Mouse (Mus musculus): ENCODE results near the gene Fam240a. TPM values are rescaled to one million over a fixed set of nuclear protein-coding genes. Genes with fewer than 3 reads are reported as not detected.
A peak's percentile ranks its signal among the peaks of the same experiment; 100 is the strongest.

Gene Fam240a
- polyA plus RNA-seq, 2 experiments from 2014 or later: 0.95 TPM; not detected in 1

DNA sequence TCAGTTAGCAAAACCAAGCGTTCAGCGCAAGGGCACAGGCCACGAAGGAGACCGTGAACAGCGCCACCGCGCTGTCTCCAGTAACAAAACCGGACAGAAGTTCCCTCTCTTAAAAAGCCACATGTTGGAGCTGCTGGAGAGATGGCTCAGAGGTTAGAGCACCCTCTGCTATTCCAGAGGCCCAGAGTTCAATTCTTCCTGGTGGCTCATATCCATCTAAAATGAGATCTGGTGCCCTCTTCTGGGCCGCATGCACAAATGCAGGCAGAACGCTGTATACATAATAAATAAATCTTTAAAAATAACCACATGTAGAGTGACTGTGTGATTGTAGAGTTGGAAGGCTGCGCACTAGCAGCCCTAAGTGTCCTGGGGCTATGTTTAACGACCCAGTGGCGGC lies 27.6 kb upstream of the Fam240a start:
- ATAC-seq: no peak

DNA sequence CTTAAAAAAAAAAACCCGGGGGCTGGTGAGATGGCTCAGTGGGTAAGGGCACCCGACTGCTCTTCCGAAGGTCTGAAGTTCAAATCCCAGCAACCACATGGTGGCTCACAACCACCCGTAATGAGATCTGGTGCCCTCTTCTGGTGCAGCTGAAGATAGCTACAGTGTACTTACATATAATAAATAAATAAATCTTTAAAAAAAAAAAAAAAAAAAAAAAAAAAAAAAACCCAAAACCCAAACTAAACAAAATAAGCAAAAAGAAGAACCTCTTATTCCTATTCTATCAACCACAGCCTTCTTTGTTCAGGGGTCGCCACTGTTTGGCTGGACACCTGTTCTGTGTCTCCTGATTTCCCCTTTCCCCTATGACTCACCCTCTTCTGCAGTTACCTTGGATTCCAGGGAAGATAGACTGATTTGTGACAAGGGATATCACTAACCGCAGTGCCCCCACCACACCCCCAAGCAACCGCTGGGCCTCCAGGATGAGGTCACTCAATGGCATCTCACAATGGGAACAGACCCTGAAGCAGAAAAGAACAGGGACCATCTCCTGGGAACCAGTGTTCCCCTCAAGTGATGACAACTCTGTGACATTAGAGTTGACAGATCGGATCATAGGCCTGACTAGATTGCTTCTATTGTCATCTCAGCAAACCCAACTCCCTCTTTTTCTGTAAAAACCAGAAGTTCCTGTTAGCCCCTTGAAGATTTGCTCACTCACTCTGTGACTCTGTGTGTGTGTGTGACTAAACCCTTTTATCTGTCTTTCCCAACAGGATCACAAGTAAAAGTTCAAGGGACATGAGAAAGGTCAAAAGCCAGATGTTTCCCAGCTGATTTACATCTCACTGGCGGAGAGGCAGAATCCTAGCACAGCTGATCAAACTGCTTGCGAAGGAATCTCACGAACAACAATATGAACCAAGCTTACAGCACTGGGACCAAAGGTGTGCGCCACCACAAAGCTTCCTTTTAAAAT lies 21.1 kb upstream of the Fam240a start:
- ATAC-seq: no peak

GRCm38 (mm10) chr9:110935941-110936340 lies 19.3 kb upstream of the Fam240a start:
- ATAC-seq: no peak

DNA sequence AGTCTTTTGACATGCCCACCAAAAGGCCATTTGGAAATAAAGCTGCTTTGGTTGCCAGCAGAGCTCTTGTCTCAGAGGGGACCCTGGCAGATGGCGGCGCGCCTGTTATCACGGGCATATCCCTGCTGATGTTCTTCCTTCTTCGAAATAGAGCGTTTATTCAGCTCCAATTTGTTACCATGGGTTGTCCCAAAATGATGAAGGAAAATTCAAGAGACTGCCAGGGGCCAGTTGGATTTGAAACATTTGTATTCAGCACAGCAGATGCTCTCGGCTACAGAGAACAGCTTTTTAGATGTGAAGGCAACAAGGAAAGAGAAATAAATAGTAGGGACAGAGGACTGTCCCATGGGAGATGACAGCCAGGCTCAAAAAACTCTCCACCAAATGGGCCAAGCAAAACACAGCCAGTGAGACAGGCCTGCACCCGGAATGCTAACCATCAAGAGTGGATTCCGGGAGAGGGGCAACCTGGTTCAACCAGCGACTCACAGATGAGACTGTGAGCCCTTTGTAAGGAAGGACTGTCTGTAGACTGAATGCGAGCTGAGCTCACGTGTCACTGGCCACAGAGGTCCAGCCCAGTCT lies 17.3 kb upstream of the Fam240a start:
- ATAC-seq: no peak

DNA sequence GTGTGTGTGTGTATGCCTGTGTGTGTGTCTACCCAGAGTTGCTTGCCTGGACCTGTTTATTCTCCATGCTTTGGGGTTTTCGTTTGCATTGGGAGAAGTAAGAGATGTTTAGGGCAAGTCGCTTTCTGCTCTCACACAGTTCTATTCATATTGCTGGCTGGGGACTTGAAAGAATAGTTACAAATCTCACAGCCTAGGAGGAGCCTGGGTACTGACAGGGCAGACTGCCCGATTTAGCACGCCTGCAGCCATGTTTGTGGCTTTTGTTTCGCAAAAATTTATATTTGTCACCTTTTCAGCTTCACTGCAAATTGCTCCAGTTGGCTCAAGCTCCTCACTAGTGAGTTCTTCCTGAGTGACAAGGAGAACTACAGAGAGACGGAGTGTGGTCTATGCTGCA lies 14.9 kb upstream of the Fam240a start:
- ATAC-seq: no peak

DNA sequence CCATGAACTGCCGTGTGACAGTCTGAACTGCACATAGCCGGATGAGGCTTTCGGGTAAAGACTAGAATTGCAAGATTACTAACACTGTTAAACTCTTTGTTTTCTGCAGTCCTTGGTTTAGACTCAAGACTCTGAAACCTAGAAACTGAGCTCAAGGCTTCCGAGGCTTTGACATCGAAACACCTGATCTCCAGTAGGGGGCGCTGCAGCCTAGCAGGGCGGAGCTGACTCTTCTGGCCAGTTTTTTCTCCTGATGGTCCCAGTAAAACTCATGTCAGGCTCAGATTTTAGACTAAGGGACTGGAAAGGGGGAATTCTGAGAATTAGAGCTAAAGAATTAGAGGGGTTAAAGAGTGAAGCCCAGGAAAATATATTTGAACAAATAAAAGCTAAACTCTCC lies 6.1 kb upstream of the Fam240a start:
- peak; percentile 57 for ATAC-seq

GRCm38 (mm10) chr9:110920665-110921419 lies 4.2 kb upstream of the Fam240a start:
- no peak for ATAC-seq

DNA sequence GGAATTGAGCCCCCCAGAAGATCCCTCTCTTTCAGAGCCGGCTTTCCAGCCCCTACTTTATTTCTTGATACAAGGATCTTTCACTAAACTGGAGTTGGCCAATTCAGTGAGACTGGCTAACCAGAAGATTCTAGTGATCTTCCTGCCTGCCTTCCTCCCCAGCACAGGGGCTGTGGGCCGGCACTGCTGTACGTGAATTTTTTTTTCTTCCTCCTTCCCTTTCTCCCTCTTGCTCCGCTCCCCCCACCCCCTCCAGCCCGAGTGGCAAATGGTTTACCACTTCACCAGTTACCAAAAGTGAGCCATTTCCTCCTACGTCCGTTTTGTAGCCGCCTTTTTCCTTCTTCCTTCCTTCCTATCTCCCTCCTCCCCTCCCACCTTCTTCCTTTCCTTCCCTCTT lies 1.2 kb downstream of the Fam240a start:
- no peak for ATAC-seq

DNA sequence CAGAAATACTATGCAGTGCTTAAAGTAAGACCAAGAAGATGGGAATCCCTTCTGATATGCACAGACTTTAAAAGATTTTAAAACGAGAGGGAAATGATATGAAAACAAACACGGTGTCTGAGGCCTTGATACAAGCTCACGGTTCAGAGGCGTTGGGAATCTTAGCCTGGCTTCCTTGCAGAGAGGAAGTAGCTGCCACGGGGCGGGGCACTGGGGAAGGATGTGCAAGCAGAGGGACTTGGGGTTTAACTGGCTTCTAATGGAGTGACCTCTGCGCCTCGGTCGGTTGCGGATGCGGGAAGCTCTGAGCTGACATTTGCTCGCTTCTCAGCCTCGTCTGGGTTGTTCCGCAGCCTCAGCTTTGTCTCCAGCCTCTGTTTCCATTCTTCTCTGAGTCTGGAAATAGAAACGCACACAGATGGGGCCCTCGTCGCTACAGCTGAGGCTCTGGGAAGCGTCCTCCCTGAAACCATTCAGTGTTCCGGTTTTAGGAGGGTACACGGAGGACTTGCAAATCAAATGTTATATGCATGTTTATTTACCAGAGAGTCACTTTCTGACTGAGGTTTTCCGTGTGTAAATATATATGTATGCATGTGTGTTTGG lies 1.9 kb downstream of the Fam240a start:
- ATAC-seq: no peak

DNA sequence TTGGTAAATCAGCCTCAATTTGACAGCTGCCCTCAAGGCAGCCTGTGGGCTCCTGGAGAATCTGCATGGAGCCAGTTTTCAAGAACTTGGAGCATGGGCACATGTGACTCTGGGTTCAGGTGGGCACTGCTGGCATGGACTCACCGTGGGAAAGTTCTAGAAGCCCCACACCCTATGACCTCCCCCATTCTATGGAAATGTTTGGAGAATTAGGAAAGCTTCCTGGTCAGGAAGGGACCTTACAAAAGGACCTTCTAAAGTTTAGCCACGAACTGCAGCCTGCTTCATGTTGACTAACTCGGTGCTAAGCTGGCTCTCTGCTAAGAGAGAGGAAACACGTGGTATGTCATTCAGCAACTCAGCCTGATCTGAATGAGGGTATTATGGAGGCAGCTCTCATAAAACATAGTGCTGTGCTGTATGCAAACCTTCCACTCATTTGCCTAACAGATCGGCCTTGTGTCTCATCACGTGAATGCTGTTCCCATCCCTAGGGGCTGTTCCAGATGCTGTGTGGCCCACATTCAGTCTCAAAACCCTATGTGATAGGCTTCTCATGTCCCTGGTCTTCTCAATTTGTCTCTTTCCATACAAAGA lies 7.2 kb downstream of the Fam240a start:
- ATAC-seq: no peak

GRCm38 (mm10) chr9:110908631-110909016 lies 8.0 kb downstream of the Fam240a start:
- ATAC-seq: no peak

- peak; percentile 2 for ATAC-seq
Measured at GRCm38 (mm10) chr9:110907838-110908630, 8.6 kb downstream of the Fam240a start.

DNA sequence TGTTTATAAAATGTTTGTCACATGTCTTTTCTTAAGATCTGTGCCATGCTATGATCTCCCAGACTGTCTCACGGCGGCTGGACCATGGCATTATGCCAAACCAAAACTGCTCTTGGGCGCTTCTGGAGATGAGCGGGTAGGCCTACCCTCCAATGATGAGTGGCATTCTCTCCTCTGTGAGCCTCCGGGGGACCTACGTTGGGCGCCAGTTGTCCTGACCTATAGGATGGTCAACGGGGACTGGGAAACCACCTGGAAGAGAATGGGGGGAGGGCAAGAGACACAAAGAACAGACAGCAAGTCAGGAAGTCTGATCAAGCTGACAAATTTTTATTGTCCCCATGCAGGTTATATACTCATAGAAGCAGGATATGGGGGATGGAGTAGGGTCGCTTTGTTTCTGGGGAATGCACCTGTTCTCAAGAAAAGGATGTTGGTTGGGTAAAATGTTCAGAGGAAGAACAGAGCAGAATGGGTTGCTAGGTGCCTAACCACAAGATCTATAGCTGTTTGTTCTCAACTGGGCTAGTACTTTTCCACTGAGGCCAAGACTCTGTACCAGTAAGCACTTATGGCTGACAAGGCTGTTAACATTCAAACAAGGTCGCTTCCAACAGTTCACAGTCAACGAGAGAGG lies 9.3 kb downstream of the Fam240a start:
- ATAC-seq: peak; percentile 96

- no peak for ATAC-seq
Measured at GRCm38 (mm10) chr9:110902271-110902670, 14.4 kb downstream of the Fam240a start.

DNA sequence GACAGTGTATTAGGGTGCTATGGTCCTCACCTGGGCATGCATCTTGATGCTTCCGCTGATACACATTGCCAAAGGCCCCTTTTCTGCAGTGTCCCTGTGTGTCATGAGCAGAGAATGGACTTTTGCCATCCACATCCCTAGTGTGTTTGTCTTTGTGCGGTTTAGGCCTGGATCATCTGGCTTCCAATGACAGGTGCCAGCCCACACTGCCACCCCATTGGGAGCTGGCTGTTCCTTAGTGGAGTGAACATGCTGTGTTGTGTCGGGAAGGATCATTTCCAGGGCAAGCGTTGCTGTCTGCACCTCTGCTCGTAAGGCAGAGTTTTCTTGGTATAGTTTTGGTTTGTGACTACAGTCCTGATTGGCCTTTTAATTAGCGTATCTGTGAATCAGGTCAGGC lies 15.5 kb downstream of the Fam240a start:
- ATAC-seq: no peak

GRCm38 (mm10) chr9:110899451-110900008 lies 17.1 kb downstream of the Fam240a start:
- ATAC-seq: no peak

DNA sequence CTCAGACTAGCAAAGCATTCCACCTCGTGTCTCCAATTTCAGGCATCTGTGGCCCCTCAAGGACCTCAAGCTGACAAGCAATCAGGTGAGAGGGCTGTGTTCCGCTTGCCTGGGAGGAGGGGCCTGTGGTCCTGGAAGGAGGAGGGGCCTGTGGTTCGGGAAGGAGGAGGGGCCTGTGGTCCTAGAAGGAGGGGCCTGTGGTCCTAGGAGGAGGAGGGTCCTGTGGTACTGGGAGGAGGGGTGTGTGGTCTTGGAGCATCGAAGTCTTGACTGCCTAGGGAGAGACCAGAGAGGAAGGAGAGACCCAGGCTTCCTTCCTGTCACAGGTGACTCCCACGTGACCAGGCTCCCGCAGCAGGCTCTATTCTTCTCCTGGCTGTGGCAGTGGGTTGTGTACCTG lies 20.1 kb downstream of the Fam240a start:
- ATAC-seq: peak; percentile 55

- ATAC-seq: no peak
Measured at GRCm38 (mm10) chr9:110895994-110896393, 20.7 kb downstream of the Fam240a start.

- ATAC-seq: no peak
Measured at GRCm38 (mm10) chr9:110895507-110895906, 21.2 kb downstream of the Fam240a start.

- ATAC-seq: no peak
Measured at GRCm38 (mm10) chr9:110893429-110893828, 23.2 kb downstream of the Fam240a start.

- ATAC-seq: no peak
Measured at GRCm38 (mm10) chr9:110892552-110892951, 24.1 kb downstream of the Fam240a start.
